Mouse (Mus musculus) hindbrain, postnatal 0 days (tissue): Measurements from ENCODE around the gene Hist2h2ac. TPM values are rescaled to one million over a fixed set of nuclear protein-coding genes. Genes with fewer than 3 reads are reported as not detected.
"Not testable (repeated sequence)": the region's sequence is repeated elsewhere in the genome, so short reads cannot be mapped to it uniquely, and the experiment has no call there.

Experiments used
- ATAC-seq: fragments of 200-750 bp; cut with Nextera tagmentation; 2 replicates; pipeline ENCODE4 v1.8.0; 2017; ENCODE audit warnings: mild to moderate bottlenecking, moderate TSS enrichment, moderate library complexity
- DNase-seq: peaks from one replicate; pipeline ENCODE4 v3.0.0-alpha.2; 2015; ENCODE audit warnings: low spot score
- H3K27ac ChIP-seq: fragments of 300-500 bp; sonication (generic); 2 replicates; pipeline ENCODE4 v1.5.1; 2014; ENCODE audit warnings: mild to moderate bottlenecking
- H3K27me3 ChIP-seq: fragments of 300-500 bp; sonication (generic); 2 replicates; pipeline ENCODE4 v1.6.1; 2014; ENCODE audit warnings: low read length, mixed read lengths; ENCODE audit not compliant: insufficient read depth
- H3K36me3 ChIP-seq: fragments of 300-500 bp; sonication (generic); 2 replicates; pipeline ENCODE4 v1.6.1; 2014; ENCODE audit warnings: low read length, mixed read lengths; ENCODE audit not compliant: insufficient read depth
- H3K4me1 ChIP-seq: fragments of 300-500 bp; sonication (generic); 2 replicates; pipeline ENCODE4 v1.6.1; 2014; ENCODE audit warnings: antibody characterized with exemption, low read length, mixed read lengths; ENCODE audit not compliant: insufficient read depth
- H3K4me2 ChIP-seq: fragments of 300-500 bp; sonication (generic); 2 replicates; pipeline ENCODE4 v1.6.1; 2014; ENCODE audit warnings: low read depth, mild to moderate bottlenecking, low read length, moderate library complexity, mixed read lengths
- H3K4me3 ChIP-seq: fragments of 300-500 bp; sonication (generic); 2 replicates; pipeline ENCODE4 v1.5.1; 2014; ENCODE audit warnings: low read length
- H3K9ac ChIP-seq: fragments of 300-500 bp; sonication (generic); replicated peaks from 2 replicates; pipeline ENCODE4 v1.6.1; 2014; ENCODE audit warnings: mild to moderate bottlenecking, low read length, moderate library complexity, mixed read lengths
- H3K9me3 ChIP-seq: fragments of 300-500 bp; sonication (generic); 2 replicates; pipeline ENCODE4 v1.6.1; 2016; ENCODE audit warnings: low read length, mixed read lengths
- CTCF ChIP-seq: IDR thresholded peaks from 2 replicates; pipeline ENCODE4 v1.5.1; 2016; ENCODE audit warnings: antibody characterized with exemption, control low read depth, low read depth
- WGBS: fragments of 180-500 bp; shearing (Covaris S2); extraction: QIAGEN DNeasy Blood & Tissue Kit; methylation state at CpG from one replicate; pipeline ENCODE4 v1.1.7; 2014; 5-methylcytosine and 5-hydroxymethylcytosine counted together
- polyA plus RNA-seq: library from polyadenylated mRNA; unstranded; fragments of >200 nt; fragmentation: Nextera tagmentation; extraction: Ambion mirVana; gene quantifications from 2 replicates; pipeline ENCODE4 v1.2.1, GENCODE M21; 2015
- total RNA-seq: library from RNA; depleted of rRNA; stranded (reverse); fragments of >200 nt; gene quantifications from 2 replicates; pipeline ENCODE4 v1.2.3, GENCODE M21; 2014

The Hist2h2ac gene
- total and polyA plus RNA-seq, 2 experiments from 2014 or later, result 3.9 to 726 TPM

DNA sequence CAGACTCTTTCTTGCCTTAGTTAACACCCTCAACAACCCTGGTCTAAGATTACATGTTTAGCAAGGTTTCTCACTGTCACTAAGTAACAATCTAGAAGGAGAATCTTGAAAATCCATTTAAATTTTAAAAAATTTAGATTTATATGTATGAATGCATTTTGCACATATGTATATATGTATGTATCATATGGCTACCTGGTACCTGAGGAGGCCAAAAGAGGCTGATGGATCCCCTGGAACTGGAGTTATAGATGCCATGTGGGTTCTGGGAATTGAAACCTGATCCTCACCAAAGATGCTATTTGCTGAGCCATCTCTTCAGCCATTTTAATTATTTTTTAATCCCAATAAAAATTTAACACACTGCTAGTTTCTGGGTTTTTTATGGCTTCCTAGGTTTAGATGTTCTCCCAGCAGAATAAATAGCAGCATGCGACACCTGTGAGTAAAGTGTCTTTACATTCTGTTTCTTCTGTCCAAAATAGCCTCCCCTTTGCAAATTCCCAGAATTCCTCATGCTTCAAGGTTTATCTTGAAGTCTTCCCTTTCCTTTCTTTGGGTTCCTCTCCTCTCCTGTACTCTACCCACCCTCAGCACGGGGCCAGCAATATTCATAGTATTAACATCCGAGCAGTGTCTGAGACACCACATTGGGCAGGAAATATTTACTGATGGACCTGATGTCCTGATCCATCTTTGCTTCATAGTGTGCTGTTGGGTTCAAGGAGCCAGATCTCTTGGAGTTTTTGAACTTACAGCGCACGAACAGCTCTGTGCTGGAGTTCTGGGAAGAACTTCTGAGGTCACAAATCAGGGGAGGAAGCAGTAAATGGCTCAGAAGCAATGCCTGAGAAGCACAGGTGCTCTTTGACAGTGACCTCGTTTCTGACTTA, 27.7 kb upstream of the Hist2h2ac start:
- DNase-seq (no peak), ATAC-seq (no peak)
- H3K4me1 ChIP-seq, result no peaks in the 10 kb centered on the region
- TF ChIP-seq CTCF, result no peak
- WGBS, result 51% methylated on average over 6 of the region's 6 CpGs
- no peaks in the 10 kb centered on the region for H3K36me3 ChIP-seq
- H3K27me3 ChIP-seq, result no peaks in the 10 kb centered on the region
- no peaks in the 10 kb centered on the region for H3K9me3 ChIP-seq
- no peak overlapping the region for H3K9ac ChIP-seq
- no peak overlapping the region for H3K27ac ChIP-seq
- peak overlapping the region; percentile 51 for H3K4me2 ChIP-seq
- H3K4me3 ChIP-seq, result peak overlapping the region; percentile 28; the same call in 1 of the 2 replicates

DNA sequence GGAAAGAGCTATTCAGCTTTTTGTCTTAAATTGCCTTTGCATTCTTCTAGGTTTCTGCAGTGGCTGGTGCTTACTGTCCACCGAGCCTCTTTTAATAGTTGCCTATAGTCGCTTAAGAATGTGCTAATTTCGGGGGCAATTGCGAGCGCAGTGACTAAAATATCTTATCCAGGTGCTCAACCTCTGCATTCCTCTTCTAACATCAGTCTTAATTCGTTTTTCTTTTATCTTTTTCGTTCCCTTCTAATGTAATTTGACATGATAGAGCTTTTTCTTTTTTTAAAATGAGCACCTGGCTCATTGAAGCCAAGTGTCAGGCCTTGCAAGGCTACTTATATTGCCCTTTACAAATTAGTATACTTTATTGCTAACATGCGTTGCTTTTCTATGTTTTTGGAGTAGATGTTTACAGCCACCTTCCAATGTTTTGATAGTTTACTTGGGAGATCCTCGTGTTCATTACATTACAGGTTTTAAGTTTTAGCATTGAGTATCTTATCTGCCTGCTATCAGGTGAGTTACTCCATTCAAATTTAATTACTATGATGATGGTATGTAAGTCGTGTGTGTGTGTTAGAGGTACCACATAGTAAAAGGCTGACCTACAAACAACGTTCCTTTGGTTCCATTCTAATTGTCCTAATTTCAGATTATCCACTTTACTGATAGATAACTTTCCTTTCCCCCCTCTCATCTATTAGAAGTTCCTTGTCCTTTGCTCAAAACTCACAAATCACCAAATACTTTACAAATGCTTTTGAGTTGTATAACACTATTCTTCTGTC, 26.9 kb upstream of the Hist2h2ac start:
- ATAC-seq (no peak), DNase-seq (no peak)
- Histone ChIP-seq H3K27ac (no peak overlapping the region), H3K4me3 (peak overlapping the region; percentile 28), H3K36me3 (no peaks in the 10 kb centered on the region), H3K9ac (peak overlapping the region; percentile 24; the same call in 1 of the 2 replicates), H3K4me2 (peak overlapping the region; percentile 51), H3K27me3 (no peaks in the 10 kb centered on the region), H3K4me1 (no peaks in the 10 kb centered on the region), H3K9me3 (no peaks in the 10 kb centered on the region)
- TF ChIP-seq CTCF, result no peak
- 11% methylated on average over 11 of the region's 11 CpGs for WGBS

DNA sequence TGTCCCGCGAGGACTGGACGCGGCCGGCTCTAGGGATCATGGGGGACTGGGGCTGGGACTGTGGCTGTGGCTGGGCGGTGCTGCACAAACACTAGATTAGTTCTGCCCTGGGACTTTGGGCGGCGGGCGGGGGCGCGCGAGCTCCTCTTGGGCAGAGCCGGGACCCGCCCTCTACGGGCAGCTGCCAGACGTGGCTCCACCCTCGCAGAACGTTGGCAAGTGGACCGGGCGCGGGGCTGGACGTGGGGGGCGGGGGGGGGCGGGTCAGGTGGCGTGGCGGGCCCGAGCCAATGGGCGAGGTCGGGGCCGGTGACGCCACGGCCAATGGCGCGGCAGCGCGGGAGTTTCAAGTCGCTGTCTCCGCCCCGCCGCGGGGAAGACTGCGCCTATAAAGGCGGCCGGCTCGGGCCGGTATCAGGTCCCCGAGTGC, 25.8 kb upstream of the Hist2h2ac start, which contains the start of gene Hist2h3c1:
TSS of gene Hist2h3c1 (plus strand) at position 259 of the 430 bp plus-strand sequence.
- not testable (repeated sequence) for H3K4me1 ChIP-seq, H3K27me3 ChIP-seq, DNase-seq, H3K9me3 ChIP-seq, H3K36me3 ChIP-seq
- Histone ChIP-seq H3K4me2 (peak within 1 kb of the TSS; percentile 51), H3K27ac (peak within 1 kb of the TSS; percentile 68; the same call in 1 of the 2 replicates), H3K4me3 (peak within 1 kb of the TSS; percentile 28), H3K9ac (peak within 1 kb of the TSS; percentile 24; the same call in 1 of the 2 replicates)
- WGBS, result no CpG with 5 or more reads among the region's 47 CpGs
- ATAC-seq, result peak; percentile 93

DNA sequence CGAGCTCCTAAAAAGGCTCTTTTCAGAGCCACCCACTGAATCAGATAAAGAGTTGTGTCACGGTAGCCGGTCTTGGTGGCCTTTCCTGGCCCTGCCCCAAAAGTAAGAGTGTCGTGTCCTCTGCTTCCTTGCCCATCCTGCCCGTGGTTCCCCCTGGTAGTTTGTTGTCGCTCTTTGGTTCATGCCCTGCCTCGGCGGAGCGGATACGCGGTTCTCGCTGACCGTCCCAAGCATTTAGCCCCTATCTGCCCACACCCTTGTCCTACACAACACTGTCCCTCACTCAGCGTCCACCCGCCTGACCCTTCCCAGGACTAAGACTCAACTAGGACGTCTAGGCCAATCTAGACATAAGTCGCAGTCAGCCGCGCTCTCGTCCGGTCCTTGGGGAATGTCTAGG, 25.3 kb upstream of the Hist2h2ac start:
- not testable (repeated sequence) for H3K9ac ChIP-seq

DNA sequence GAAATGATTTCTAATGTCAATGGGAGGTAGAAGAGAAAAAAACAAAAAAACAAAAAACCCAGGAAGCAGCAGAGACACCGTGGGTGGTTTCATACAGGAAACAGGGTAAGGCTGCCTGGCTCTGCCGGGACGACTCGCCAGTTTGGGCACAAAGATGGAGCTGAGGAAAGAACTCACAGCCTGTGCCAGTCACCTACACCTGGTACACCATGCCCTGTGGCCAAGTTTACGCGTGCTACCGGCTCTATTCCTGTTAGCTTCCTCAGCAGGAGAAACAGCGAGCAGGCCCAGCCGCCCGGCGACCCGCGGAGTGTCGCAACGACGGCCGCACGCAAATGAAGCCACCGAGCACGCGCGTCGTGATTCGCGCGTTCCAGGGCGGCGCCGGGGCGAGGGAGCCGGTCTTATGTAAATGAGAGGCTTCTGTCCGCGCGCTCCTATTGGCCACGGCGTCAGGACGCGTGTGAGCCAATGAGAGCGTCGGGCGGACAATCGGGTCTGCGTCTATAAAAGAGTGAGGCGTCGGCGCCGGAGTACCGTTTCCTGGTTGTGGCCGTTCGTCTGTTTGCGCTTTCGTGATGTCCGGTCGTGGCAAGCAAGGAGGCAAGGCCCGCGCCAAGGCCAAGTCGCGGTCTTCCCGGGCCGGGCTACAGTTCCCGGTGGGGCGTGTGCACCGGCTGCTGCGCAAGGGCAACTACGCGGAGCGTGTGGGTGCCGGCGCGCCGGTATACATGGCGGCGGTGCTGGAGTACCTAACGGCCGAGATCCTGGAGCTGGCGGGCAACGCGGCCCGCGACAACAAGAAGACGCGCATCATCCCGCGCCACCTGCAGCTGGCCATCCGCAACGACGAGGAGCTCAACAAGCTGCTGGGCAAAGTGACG, 24.6 kb upstream of the Hist2h2ac start, which contains the start of gene Hist2h2aa1:
TSS of gene Hist2h2aa1 (plus strand) at position 495 of the 884 bp plus-strand sequence.
- under 1% methylated on average over 27 of the region's 88 CpGs for WGBS
- H3K9me3 ChIP-seq, H3K27me3 ChIP-seq, H3K4me1 ChIP-seq, H3K36me3 ChIP-seq: not testable (repeated sequence)
- ATAC-seq, result peak; percentile 93
- peak within 1 kb of the TSS; percentile 64 for H3K4me2 ChIP-seq
- peak within 1 kb of the TSS; percentile 94 for H3K27ac ChIP-seq
- H3K4me3 ChIP-seq, result peak within 1 kb of the TSS; percentile 50
- peak within 1 kb of the TSS; percentile 67 for H3K9ac ChIP-seq
- peak; percentile 66 for DNase-seq

More for the DNA sequence above, 25.3 kb upstream of the Hist2h2ac start:
- Histone ChIP-seq H3K4me3 (peak overlapping the region; percentile 27; the same call in 1 of the 2 replicates), H3K27ac (peak overlapping the region; percentile 68; the same call in 1 of the 2 replicates), H3K4me2 (0 out of 2 replicates have a peak overlapping the region, but pooled peaks have one; percentile 30)
- not testable (repeated sequence) for H3K4me1 ChIP-seq, DNase-seq, H3K9me3 ChIP-seq, ATAC-seq, H3K36me3 ChIP-seq, H3K27me3 ChIP-seq
- 0% methylated on average over 10 of the region's 21 CpGs for WGBS
